13 mouse cellular contexts compared by ENCODE assay signal in the genomic region with DNA sequence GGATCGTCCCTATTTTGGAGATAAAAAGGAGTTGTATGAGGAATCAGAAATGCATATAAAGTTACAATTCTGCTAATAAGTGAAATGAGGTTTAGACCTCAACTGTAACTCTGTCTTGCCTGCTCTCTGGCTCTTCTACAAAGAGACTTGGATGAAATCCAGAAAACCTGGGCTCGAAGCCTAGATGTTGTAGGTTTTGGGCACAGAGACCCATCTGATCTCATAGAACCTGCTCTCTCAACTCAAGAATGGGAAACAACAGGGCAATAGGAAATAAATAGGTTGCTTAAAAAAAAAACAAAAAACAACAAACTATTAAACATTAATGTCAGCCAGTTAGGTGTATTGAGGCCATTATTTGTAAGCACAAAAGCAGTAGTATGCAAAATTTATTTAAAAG.
DNase-seq lines count a peak whose midpoint lies in the region; ATAC-seq and TF ChIP-seq lines count a peak whose summit lies in the region.
"Had no signal": no experiment of that assay in that cellular context is flagged by ENCODE, and none has a peak within 500 bp of the region (broad histone marks: within the 10 kb centered on the region; RNA-seq: fewer than 3 reads in every experiment).

No protein-coding gene starts in this region.

- 60% methylated on average over 2 of the region's 2 CpGs for WGBS in kidney, adult 2 months
- WGBS in intestine, embryonic 16.5 days, result 70% methylated on average over 2 of the region's 2 CpGs

- H3K4me2 ChIP-seq in intestine, embryonic 16.5 days (ENCODE audit: low read depth, low read length), result no peak overlapping the region
- H3K4me2 ChIP-seq: embryonic facial prominence, embryonic 15.5 days; kidney, embryonic 15.5 days had no signal

- no peak for TF ChIP-seq CTCF in kidney, adult 2 months (conservative IDR thresholded peaks at IDR 0.05; ENCODE audit: insufficient read depth, insufficient read length, low read depth, low read length)

- ATAC-seq in intestine, embryonic 16.5 days, result no peak

- no peak overlapping the region for H3K9ac ChIP-seq in intestine, embryonic 16.5 days (ENCODE audit: low read depth, low read length)
- H3K9ac ChIP-seq: embryonic facial prominence, embryonic 15.5 days; kidney, embryonic 15.5 days; liver, embryonic 14.5 days had no signal

- TF ChIP-seq POLR2A in kidney, adult 2 months (IDR thresholded peaks at IDR 0.05; ENCODE audit: low read depth, low read length), result no peak

- H3K27ac ChIP-seq in kidney, adult 2 months (ENCODE audit: insufficient read depth, low read depth, low read length), result no peak overlapping the region
- no peak overlapping the region for H3K27ac ChIP-seq in intestine, embryonic 16.5 days (ENCODE audit: low read length)
- H3K27ac ChIP-seq: embryonic facial prominence, embryonic 15.5 days; heart, adult 2 months; kidney, embryonic 15.5 days; liver, embryonic 14.5 days had no signal

- no peaks in the 10 kb centered on the region for H3K9me3 ChIP-seq in intestine, embryonic 16.5 days (ENCODE audit: control insufficient read depth, low read length)
- H3K9me3 ChIP-seq: embryonic facial prominence, embryonic 15.5 days; kidney, embryonic 15.5 days had no signal

- H3K4me3 ChIP-seq in kidney, adult 2 months (ENCODE audit: insufficient read depth, low read depth, low read length), result no peak overlapping the region
- no peak overlapping the region for H3K4me3 ChIP-seq in intestine, embryonic 16.5 days (ENCODE audit: low read length)
- H3K4me3 ChIP-seq: embryonic facial prominence, embryonic 15.5 days; heart, adult 2 months; kidney, embryonic 15.5 days; myocyte had no signal

- H3K36me3 ChIP-seq in kidney, adult 2 months (ENCODE audit: control insufficient read depth, insufficient read depth, low read length), result no peaks in the 10 kb centered on the region
- H3K36me3 ChIP-seq in intestine, embryonic 16.5 days (ENCODE audit: control insufficient read depth, insufficient read depth, low read length), result no peaks in the 10 kb centered on the region
- H3K36me3 ChIP-seq: embryonic facial prominence, embryonic 15.5 days; kidney, embryonic 15.5 days had no signal

- DNase-seq in adrenal gland, postnatal 14 days, result peak; percentile 28
- DNase-seq in adrenal gland, postnatal 4 days (ENCODE audit: low spot score in 2 of 2), result no peak
- DNase-seq in kidney, adult 2 months, result peak; percentile 9
- DNase-seq in kidney, adult 18-20 months, result no peak
- peak; percentile 36 for DNase-seq in MN1 (ENCODE audit: low spot score)
- peak; percentile 44 for DNase-seq in fibroblast of lung, adult 2 months (ENCODE audit: low read depth)
- DNase-seq in urinary bladder, postnatal 10 days (ENCODE audit: low spot score), result no peak
- DNase-seq: heart, adult 2 months had no signal

- H3K4me1 ChIP-seq in kidney, adult 2 months (ENCODE audit: control insufficient read depth, insufficient read depth, low read length), result no peaks in the 10 kb centered on the region
- 0 out of 2 replicates have a peak, but pooled peaks cover 2% of the 10 kb centered on the region for H3K4me1 ChIP-seq in intestine, embryonic 16.5 days (ENCODE audit: control insufficient read depth, insufficient read depth, low read length)
- H3K4me1 ChIP-seq: embryonic facial prominence, embryonic 15.5 days; kidney, embryonic 15.5 days had no signal

- no peaks in the 10 kb centered on the region for H3K27me3 ChIP-seq in kidney, adult 2 months (replicated peaks; ENCODE audit: control insufficient read depth, insufficient read depth, low read length)
- no peaks in the 10 kb centered on the region for H3K27me3 ChIP-seq in intestine, embryonic 16.5 days (replicated peaks; ENCODE audit: control insufficient read depth, insufficient read depth, low read length)
- H3K27me3 ChIP-seq: embryonic facial prominence, embryonic 15.5 days; kidney, embryonic 15.5 days had no signal

Comparison
In these comparisons a context has a peak if more than half of its experiments do, and no peak if none do; other contexts are left out.
1. DNase-seq: peak in adrenal gland, postnatal 14 days (single experiment), kidney, adult 2 months (single experiment), MN1 (single experiment) and fibroblast of lung, adult 2 months (single experiment); none in adrenal gland, postnatal 4 days (0 of 2), kidney, adult 18-20 months (single experiment) and urinary bladder, postnatal 10 days (single experiment).